Mouse (Mus musculus): ENCODE results near the gene Mapre3.
A peak's percentile ranks its signal among the peaks of the same experiment; 100 is the strongest.

- TF ChIP-seq MAX (IDR thresholded peaks at IDR 0.05; ENCODE audit: low read depth) = no peak
- no peak for TF ChIP-seq POLR2AphosphoS2 (IDR thresholded peaks at IDR 0.05; ENCODE audit: insufficient read length, low read depth)
- TF ChIP-seq MYOG (IDR thresholded peaks at IDR 0.05; ENCODE audit: control insufficient read depth in 1 of 3, insufficient read depth in 1 of 3, insufficient read length in 2 of 3, low read depth in 2 of 3) = peak in 1 of 3 experiments; percentile 58
- no peak for TF ChIP-seq E2F4 (IDR thresholded peaks at IDR 0.05; ENCODE audit: insufficient read depth)
- TF ChIP-seq POLR2A (IDR thresholded peaks at IDR 0.05; ENCODE audit: insufficient read length, low read depth) = no peak
- TF ChIP-seq MYOD1 (IDR thresholded peaks at IDR 0.05; ENCODE audit: control insufficient read depth in 1 of 3, insufficient read length in 2 of 3, low read depth in 2 of 3) = peak in 1 of 3 experiments; percentile 61
Measured at GRCm38 (mm10) chr5:30798965-30799364, 15.5 kb upstream of the Mapre3 start.

Measured in myocyte (in vitro differentiated cells).